Mouse (Mus musculus) G1E (cell line): Measurements from ENCODE around the gene Serpine2.

ENCODE experiments used
- CTCF ChIP-seq: IDR thresholded peaks from 2 replicates; pipeline ENCODE4 v1.5.1; 2012; ENCODE audit warnings: low read depth, low read length, inconsistent platforms, mixed read lengths
- TAL1 ChIP-seq: conservative IDR thresholded peaks from 2 replicates; pipeline ENCODE4 v1.6.1; 2012; ENCODE audit warnings: low read depth, low read length, inconsistent platforms, mixed read lengths

GRCm38 (mm10) chr1:79755376-79755775 lies 105.6 kb downstream of the Serpine2 start:
- TF ChIP-seq TAL1 (no peak), CTCF (no peak)
